12 mouse cellular contexts compared by ENCODE assay signal in genomic region chr4:85819921-85820320, GRCm38 (mm10).
"Had no signal": no experiment of that assay in that cellular context is flagged by ENCODE, and none has a peak within 500 bp of the region (broad histone marks: within the 10 kb centered on the region; RNA-seq: fewer than 3 reads in every experiment).

No protein-coding gene starts in this region.

- ATAC-seq: liver, postnatal 0 days; lung, postnatal 0 days had no signal

- DNase-seq: liver, postnatal 0 days; lung, adult 2 months; lung, postnatal 14 days; lung, postnatal 36 days; right cerebral cortex, adult 18-20 months; right cerebral cortex, postnatal 25 days; right cerebral cortex, postnatal 4 days; spleen, adult 18-20 months; thymus, adult 18-20 months; thymus, postnatal 14 days; thymus, postnatal 36 days had no signal
